Mouse (Mus musculus) heart, adult 2 months (tissue): ENCODE results near the gene Camk1d. TPM values are rescaled to one million over a fixed set of nuclear protein-coding genes. Genes with fewer than 3 reads are reported as not detected.
"Not testable (repeated sequence)": the region's sequence is repeated elsewhere in the genome, so short reads cannot be mapped to it uniquely, and the experiment has no call there.

Experiments used
- DNase-seq, 2 experiments: peaks; one replicate each; pipeline ENCODE4 v3.0.0; 2021
- H3K27ac ChIP-seq: fragments of 200-600 bp; 2 replicates; pipeline ENCODE4 v1.8.1; 2022
- H3K27me3 ChIP-seq: fragments of 200-500 bp; 2 replicates; pipeline ENCODE4 v1.6.1; 2012; ENCODE audit warnings: mild to moderate bottlenecking, low read length, inconsistent platforms, mixed read lengths; ENCODE audit not compliant: control insufficient read depth, insufficient read depth
- H3K36me3 ChIP-seq: fragments of 200-500 bp; 2 replicates; pipeline ENCODE4 v1.6.1; 2012; ENCODE audit warnings: low read length, inconsistent platforms; ENCODE audit not compliant: control insufficient read depth, insufficient read depth
- H3K4me1 ChIP-seq: fragments of 200-500 bp; 2 replicates; pipeline ENCODE4 v1.6.1; 2011; ENCODE audit warnings: low read length; ENCODE audit not compliant: control insufficient read depth, insufficient read depth
- H3K4me3 ChIP-seq: fragments of 200-600 bp; 2 replicates; pipeline ENCODE4 v1.8.1; 2022
- H3K79me2 ChIP-seq: fragments of 200-500 bp; replicated peaks from 2 replicates; pipeline ENCODE4 v1.6.1; 2012; ENCODE audit warnings: mild to moderate bottlenecking, inconsistent platforms, low read length, moderate library complexity, mixed read lengths; ENCODE audit not compliant: control insufficient read depth, insufficient read depth
- H3K9ac ChIP-seq: fragments of 200-500 bp; 2 replicates; pipeline ENCODE4 v1.6.1; 2012; ENCODE audit warnings: low read depth, mild to moderate bottlenecking, control low read depth, inconsistent platforms, low read length, mixed read lengths
- CTCF ChIP-seq: fragments of 200-600 bp; IDR thresholded peaks from 2 replicates; pipeline ENCODE4 v1.8.1; 2022; ENCODE audit warnings: antibody characterized with exemption, mild to moderate bottlenecking, moderate library complexity
- EP300 ChIP-seq: fragments of 200-500 bp; IDR thresholded peaks from 2 replicates; pipeline ENCODE4 v1.6.1; 2011; ENCODE audit warnings: low read depth, low read length, control low read depth; ENCODE audit not compliant: insufficient read depth
- POLR2A ChIP-seq: fragments of 200-500 bp; IDR thresholded peaks from 2 replicates; pipeline ENCODE4 v1.6.1; 2011; ENCODE audit warnings: mild to moderate bottlenecking, low read depth, low read length, control low read depth; ENCODE audit not compliant: insufficient read depth
- WGBS: fragments of 180-500 bp; shearing (Covaris S2); methylation state at CpG from one replicate; pipeline ENCODE4 v1.1.7; 2018; 5-methylcytosine and 5-hydroxymethylcytosine counted together
- intact Hi-C: fragments of 180-260 bp; cut with DNase I; formaldehyde crosslinking; loops from one replicate; pipeline ENCODE4 v1.15.1; 2025
- polyA plus RNA-seq: library from polyadenylated mRNA; depleted of rRNA; stranded (reverse); fragments of >200 nt; gene quantifications from 2 replicates; pipeline ENCODE4 v1.2.3, GENCODE M21; 2012
- total RNA-seq, 2 experiments: library from RNA; stranded (reverse); gene quantifications; 2 replicates each; pipeline ENCODE4 v1.2.3; 2021

The Camk1d gene
- total and polyA plus RNA-seq, 3 experiments = 2.5 to 4.9 (median 4.3) TPM

- Histone ChIP-seq H3K4me3 (no peak overlapping the region), H3K27me3 (no peaks in the 10 kb centered on the region), H3K79me2 (no peaks in the 10 kb centered on the region), H3K9ac (no peak overlapping the region), H3K27ac (no peak overlapping the region), H3K4me1 (peaks cover 1% of the 10 kb centered on the region), H3K36me3 (no peaks in the 10 kb centered on the region)
- intact Hi-C loops = no loop called here
- 61% methylated on average over 7 of the region's 7 CpGs for WGBS
- DNase-seq = no peak
- TF ChIP-seq CTCF (no peak), POLR2A (no peak), EP300 (no peak)
These were observed 325.9 kb downstream of the Camk1d start for GRCm38 (mm10) chr2:5388381-5388780.

GRCm38 (mm10) chr2:5381712-5382710 is 332.3 kb downstream of the Camk1d start:
- no peaks in the 10 kb centered on the region for H3K4me1 ChIP-seq
- no peak overlapping the region for H3K4me3 ChIP-seq
- intact Hi-C loops = no loop called here
- no peak overlapping the region for H3K27ac ChIP-seq
- no peak overlapping the region for H3K9ac ChIP-seq
- WGBS = 34% methylated on average over 12 of the region's 12 CpGs
- TF ChIP-seq EP300 (no peak), CTCF (no peak), POLR2A (no peak)
- H3K79me2 ChIP-seq = no peaks in the 10 kb centered on the region
- no peaks in the 10 kb centered on the region for H3K36me3 ChIP-seq
- DNase-seq = no peak
- no peaks in the 10 kb centered on the region for H3K27me3 ChIP-seq

- no peaks in the 10 kb centered on the region for H3K36me3 ChIP-seq
- no peaks in the 10 kb centered on the region for H3K27me3 ChIP-seq
- intact Hi-C loops = no loop called here
- no peak overlapping the region for H3K27ac ChIP-seq
- H3K9ac ChIP-seq = no peak overlapping the region
- H3K4me1 ChIP-seq = no peaks in the 10 kb centered on the region
- H3K4me3 ChIP-seq = no peak overlapping the region
- 85% methylated on average over 7 of the region's 7 CpGs for WGBS
- no peak for TF ChIP-seq EP300
- TF ChIP-seq POLR2A = no peak
- TF ChIP-seq CTCF = no peak
- no peaks in the 10 kb centered on the region for H3K79me2 ChIP-seq
- no peak for DNase-seq
These were observed 333.3 kb downstream of the Camk1d start for GRCm38 (mm10) chr2:5380973-5381372.

GRCm38 (mm10) chr2:5378922-5379321 is 335.4 kb downstream of the Camk1d start:
- intact Hi-C loops, H3K4me1 ChIP-seq, H3K36me3 ChIP-seq, H3K27me3 ChIP-seq, H3K4me3 ChIP-seq, H3K79me2 ChIP-seq, H3K9ac ChIP-seq, H3K27ac ChIP-seq: not testable (repeated sequence)
- WGBS = 52% methylated on average over 18 of the region's 18 CpGs
- peak in 1 of 2 experiments; percentile 18 for DNase-seq

GRCm38 (mm10) chr2:5378066-5378672 is 336.1 kb downstream of the Camk1d start:
- no peak for DNase-seq
- H3K27me3 ChIP-seq = no peaks in the 10 kb centered on the region
- intact Hi-C loops = no loop called here
- no peaks in the 10 kb centered on the region for H3K4me1 ChIP-seq
- H3K27ac ChIP-seq = no peak overlapping the region
- TF ChIP-seq EP300 (no peak), CTCF (no peak), POLR2A (no peak)
- H3K36me3 ChIP-seq = no peaks in the 10 kb centered on the region
- no peak overlapping the region for H3K4me3 ChIP-seq
- no peak overlapping the region for H3K9ac ChIP-seq
- 85% methylated on average over 6 of the region's 6 CpGs for WGBS
- no peaks in the 10 kb centered on the region for H3K79me2 ChIP-seq

- TF ChIP-seq CTCF = no peak
- no peak for TF ChIP-seq EP300
- TF ChIP-seq POLR2A = no peak
- Histone ChIP-seq H3K9ac (no peak overlapping the region), H3K27ac (no peak overlapping the region), H3K4me3 (no peak overlapping the region), H3K4me1 (no peaks in the 10 kb centered on the region), H3K36me3 (no peaks in the 10 kb centered on the region), H3K27me3 (no peaks in the 10 kb centered on the region), H3K79me2 (no peaks in the 10 kb centered on the region)
- no peak for DNase-seq
- intact Hi-C loops = no loop called here
- 67% methylated on average over 6 of the region's 6 CpGs for WGBS
These were observed 341.4 kb downstream of the Camk1d start for GRCm38 (mm10) chr2:5372886-5373429.
